Mouse (Mus musculus) cerebellum, postnatal 36 days (tissue): ENCODE results near the gene Gm10718.
"Not testable (repeated sequence)": the region's sequence is repeated elsewhere in the genome, so short reads cannot be mapped to it uniquely, and the experiment has no call there.

Experiments
- DNase-seq, 2 experiments: peaks; one replicate each; pipeline ENCODE4 v3.0.0; 2021 to 2022; ENCODE audit warnings: mixed read lengths in 2 of 2

Gm10718 gene

GRCm38 (mm10) chr9:3025653-3026052, 2.3 kb downstream of the Gm10718 start:
- peak; percentile 11 to 30 for DNase-seq

- DNase-seq = not testable (repeated sequence)
Observed at GRCm38 (mm10) chr9:3026136-3026535, 2.8 kb downstream of the Gm10718 start.

DNA sequence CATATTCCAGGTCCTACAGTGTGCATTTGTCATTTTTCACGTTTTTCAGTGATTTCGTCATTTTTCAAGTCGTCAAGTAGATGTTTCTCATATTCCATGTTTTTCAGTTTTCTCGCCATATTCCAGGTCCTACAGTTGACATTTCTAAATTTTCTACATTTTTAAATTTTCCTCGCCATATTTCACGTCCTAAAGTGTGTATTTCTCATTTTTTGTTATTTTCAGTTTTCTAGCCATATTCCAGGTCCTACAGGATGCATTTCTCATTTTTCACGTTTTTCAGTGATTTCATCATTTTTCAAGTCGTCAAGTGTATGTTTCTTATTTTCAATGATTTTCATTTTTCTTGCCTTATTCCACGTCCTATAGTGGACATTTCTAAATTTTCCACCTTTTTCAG, 3.4 kb downstream of the Gm10718 start:
- DNase-seq = not testable (repeated sequence)

DNA sequence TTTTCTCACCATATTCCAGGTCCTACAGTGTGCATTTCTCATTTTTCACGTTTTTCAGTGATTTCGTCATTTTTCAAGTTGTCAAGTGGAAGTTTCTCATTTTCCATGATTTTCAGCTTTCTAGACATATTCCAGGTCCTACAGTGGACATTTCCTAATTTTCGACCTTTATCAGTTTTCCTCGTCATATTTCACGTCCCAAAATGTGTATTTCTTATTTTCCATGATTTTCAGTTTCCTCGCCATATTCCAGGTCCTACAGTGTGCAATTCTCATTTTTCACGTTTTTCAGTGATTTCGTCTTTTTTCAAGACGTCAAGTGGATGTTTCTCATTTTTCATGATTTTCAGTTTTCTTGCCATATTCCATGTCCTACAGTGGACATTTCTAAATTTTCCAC, 3.9 kb downstream of the Gm10718 start:
- DNase-seq = not testable (repeated sequence)

- DNase-seq = not testable (repeated sequence)
Observed at GRCm38 (mm10) chr9:3029276-3030000, 6.1 kb downstream of the Gm10718 start.

GRCm38 (mm10) chr9:3030677-3031318, 7.5 kb downstream of the Gm10718 start:
- DNase-seq = not testable (repeated sequence)

- not testable (repeated sequence) for DNase-seq
Observed at GRCm38 (mm10) chr9:3034299-3034698, 11.0 kb downstream of the Gm10718 start, which contains the start of gene Gm17535. Gene Gm17535, plus strand, starts transcription at chr9:3034599.

GRCm38 (mm10) chr9:3036577-3036976, 13.2 kb downstream of the Gm10718 start, which contains the start of gene Gm10715:
Gene Gm10715, plus strand, starts transcription at chr9:3036877.
- DNase-seq = not testable (repeated sequence)

GRCm38 (mm10) chr9:3038161-3038560, 14.8 kb downstream of the Gm10718 start:
- DNase-seq = not testable (repeated sequence)
